Mouse (Mus musculus): ENCODE data around the gene 4930404N11Rik. TPM values are rescaled to one million over a fixed set of nuclear protein-coding genes. Genes with fewer than 3 reads are reported as not detected.
A peak's percentile ranks its signal among the peaks of the same experiment; 100 is the strongest.

The 4930404N11Rik gene
- total and polyA plus RNA-seq, 3 experiments = 0.52 to 1.2 TPM; not detected in 1

GRCm38 (mm10) chr10:81319741-81320549, 45.7 kb downstream of the 4930404N11Rik start:
- Histone ChIP-seq H3K36me3 (replicated peaks) (peaks cover 76% of the 10 kb centered on the region), H3K27me3 (ENCODE audit: insufficient read depth, low read length) (no peaks in the 10 kb centered on the region; the same call in 1 of the 2 replicates), H3K9me3 (replicated peaks) (no peaks in the 10 kb centered on the region), H3K4me3 (ENCODE audit: low read depth, low read length) (peak overlapping the region; percentile 98), H3K4me1 (ENCODE audit: insufficient read depth, low read depth, low read length) (peaks cover 84% of the 10 kb centered on the region)
- no peak for TF ChIP-seq GATA1 (IDR thresholded peaks at IDR 0.05; ENCODE audit: borderline replicate concordance, low read length)
- DNase-seq (ENCODE audit: low spot score) (peak; percentile 93), ATAC-seq (ENCODE audit: extremely low read depth, insufficient number of reproducible peaks, low FRiP score, poor library complexity, severe bottlenecking) (no peak)

DNA sequence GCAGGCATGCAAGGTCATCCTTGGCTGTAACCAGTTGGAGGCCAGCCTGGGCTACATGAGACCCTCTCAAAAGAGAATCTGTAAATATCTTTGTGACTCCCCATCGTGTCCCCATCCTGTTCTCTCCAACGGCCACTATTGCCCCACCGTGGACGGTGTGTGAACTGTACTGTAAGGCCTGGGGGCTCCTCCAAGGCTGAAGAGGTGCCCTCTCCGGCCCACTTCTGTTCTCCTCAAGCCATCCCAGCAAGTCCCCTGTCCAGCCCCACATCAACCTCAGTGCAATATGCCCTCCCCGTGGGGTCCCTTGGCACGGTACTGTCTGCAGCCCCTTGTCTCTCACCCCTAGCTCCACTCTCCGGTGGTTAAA, 46.3 kb downstream of the 4930404N11Rik start:
- H3K4me3 ChIP-seq (ENCODE audit: low read depth, low read length) = peak overlapping the region; percentile 98; the same call in 1 of the 2 replicates
- no peaks in the 10 kb centered on the region for H3K9me3 ChIP-seq (replicated peaks)
- H3K4me1 ChIP-seq (ENCODE audit: insufficient read depth, low read depth, low read length) = peaks cover 79% of the 10 kb centered on the region
- DNase-seq (ENCODE audit: low spot score) (no peak), ATAC-seq (ENCODE audit: extremely low read depth, insufficient number of reproducible peaks, low FRiP score, poor library complexity, severe bottlenecking) (no peak)
- H3K36me3 ChIP-seq (replicated peaks) = peaks cover 76% of the 10 kb centered on the region
- no peaks in the 10 kb centered on the region; the same call in 1 of the 2 replicates for H3K27me3 ChIP-seq (ENCODE audit: insufficient read depth, low read length)
- TF ChIP-seq CTCF (IDR thresholded peaks at IDR 0.05; ENCODE audit: low read depth, low read length) (no peak), GATA1 (IDR thresholded peaks at IDR 0.05; ENCODE audit: borderline replicate concordance, low read length) (no peak), POLR2AphosphoS5 (IDR thresholded peaks at IDR 0.05; ENCODE audit: insufficient replicate concordance, low read depth, low read length) (no peak), TAL1 (conservative IDR thresholded peaks at IDR 0.05; ENCODE audit: low read depth, low read length) (no peak), GATA2 (IDR thresholded peaks at IDR 0.05; ENCODE audit: borderline replicate concordance, low read depth, low read length) (no peak)

GRCm38 (mm10) chr10:81318589-81319329, 46.9 kb downstream of the 4930404N11Rik start:
- H3K9me3 ChIP-seq (replicated peaks) = no peaks in the 10 kb centered on the region
- peaks cover 76% of the 10 kb centered on the region for H3K36me3 ChIP-seq (replicated peaks)
- TF ChIP-seq POLR2AphosphoS5 (IDR thresholded peaks at IDR 0.05; ENCODE audit: insufficient replicate concordance, low read depth, low read length) (no peak), CTCF (IDR thresholded peaks at IDR 0.05; ENCODE audit: low read depth, low read length) (no peak), GATA1 (IDR thresholded peaks at IDR 0.05; ENCODE audit: borderline replicate concordance, low read length) (no peak), TAL1 (conservative IDR thresholded peaks at IDR 0.05; ENCODE audit: low read depth, low read length) (no peak), GATA2 (IDR thresholded peaks at IDR 0.05; ENCODE audit: borderline replicate concordance, low read depth, low read length) (no peak)
- ATAC-seq (ENCODE audit: extremely low read depth, insufficient number of reproducible peaks, low FRiP score, poor library complexity, severe bottlenecking) (no peak), DNase-seq (ENCODE audit: low spot score) (no peak)
- peaks cover 78% of the 10 kb centered on the region for H3K4me1 ChIP-seq (ENCODE audit: insufficient read depth, low read depth, low read length)
- peak overlapping the region; percentile 98; the same call in 1 of the 2 replicates for H3K4me3 ChIP-seq (ENCODE audit: low read depth, low read length)
- no peaks in the 10 kb centered on the region; the same call in 1 of the 2 replicates for H3K27me3 ChIP-seq (ENCODE audit: insufficient read depth, low read length)

DNA sequence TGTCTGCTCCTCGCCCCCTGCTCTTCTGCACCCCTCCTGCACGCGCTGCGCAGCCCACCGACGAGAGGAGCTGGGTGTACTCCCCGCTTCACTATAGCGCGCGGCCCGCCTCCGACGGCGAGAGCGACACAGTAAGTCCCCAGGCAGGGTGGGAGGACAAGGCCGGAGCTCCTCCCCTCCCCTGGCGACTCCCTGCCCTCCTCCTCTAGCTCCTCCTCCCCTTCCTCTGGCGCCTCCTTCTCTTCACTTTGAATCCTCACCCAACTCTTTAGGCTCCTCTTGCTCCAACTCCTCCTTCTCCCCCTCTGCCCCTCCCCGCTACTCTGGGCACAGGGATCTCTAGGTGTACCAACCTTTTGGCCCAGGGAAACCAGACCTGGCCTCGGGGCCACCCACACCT, 48.3 kb downstream of the 4930404N11Rik start:
- H3K36me3 ChIP-seq (replicated peaks) = peaks cover 76% of the 10 kb centered on the region
- DNase-seq (ENCODE audit: low spot score) (peak; percentile 52), ATAC-seq (ENCODE audit: extremely low read depth, insufficient number of reproducible peaks, low FRiP score, poor library complexity, severe bottlenecking) (no peak)

GRCm38 (mm10) chr10:81316338-81317060, 49.1 kb downstream of the 4930404N11Rik start:
- DNase-seq (ENCODE audit: low spot score) = peak; percentile 40

More for the DNA sequence above, 48.3 kb downstream of the 4930404N11Rik start:
- no peaks in the 10 kb centered on the region for H3K27me3 ChIP-seq (ENCODE audit: insufficient read depth, low read length)
- H3K4me1 ChIP-seq (ENCODE audit: insufficient read depth, low read depth, low read length) = peaks cover 75% of the 10 kb centered on the region
- H3K4me3 ChIP-seq (ENCODE audit: low read depth, low read length) = peak overlapping the region; percentile 49; the same call in 1 of the 2 replicates
- H3K9me3 ChIP-seq (replicated peaks) = no peaks in the 10 kb centered on the region
- no peak for TF ChIP-seq TAL1 (conservative IDR thresholded peaks at IDR 0.05; ENCODE audit: low read depth, low read length)
- no peak for TF ChIP-seq CTCF (IDR thresholded peaks at IDR 0.05; ENCODE audit: low read depth, low read length)
- no peak for TF ChIP-seq GATA2 (IDR thresholded peaks at IDR 0.05; ENCODE audit: borderline replicate concordance, low read depth, low read length)
- no peak for TF ChIP-seq GATA1 (IDR thresholded peaks at IDR 0.05; ENCODE audit: borderline replicate concordance, low read length)
- TF ChIP-seq POLR2AphosphoS5 (IDR thresholded peaks at IDR 0.05; ENCODE audit: insufficient replicate concordance, low read depth, low read length) = no peak

More at GRCm38 (mm10) chr10:81316338-81317060, 49.1 kb downstream of the 4930404N11Rik start:
- no peak for ATAC-seq (ENCODE audit: extremely low read depth, insufficient number of reproducible peaks, low FRiP score, poor library complexity, severe bottlenecking)
- Histone ChIP-seq H3K36me3 (replicated peaks) (peaks cover 80% of the 10 kb centered on the region), H3K4me3 (ENCODE audit: low read depth, low read length) (peak overlapping the region; percentile 49; the same call in 1 of the 2 replicates), H3K4me1 (ENCODE audit: insufficient read depth, low read depth, low read length) (peaks cover 69% of the 10 kb centered on the region), H3K9me3 (replicated peaks) (no peaks in the 10 kb centered on the region), H3K27me3 (ENCODE audit: insufficient read depth, low read length) (no peaks in the 10 kb centered on the region)
- TF ChIP-seq GATA1 (IDR thresholded peaks at IDR 0.05; ENCODE audit: borderline replicate concordance, low read length) (no peak), POLR2AphosphoS5 (IDR thresholded peaks at IDR 0.05; ENCODE audit: insufficient replicate concordance, low read depth, low read length) (no peak), TAL1 (conservative IDR thresholded peaks at IDR 0.05; ENCODE audit: low read depth, low read length) (no peak), CTCF (IDR thresholded peaks at IDR 0.05; ENCODE audit: low read depth, low read length) (no peak), GATA2 (IDR thresholded peaks at IDR 0.05; ENCODE audit: borderline replicate concordance, low read depth, low read length) (no peak)
